Mouse (Mus musculus) right cerebral cortex, postnatal 36 days (tissue): ENCODE data around the gene Gpatch2.
A peak's percentile ranks its signal among the peaks of the same experiment; 100 is the strongest.

Experiments used
- DNase-seq, 2 experiments: peaks; one replicate each; pipeline ENCODE4 v3.0.0; 2022; ENCODE audit warnings: low spot score in 2 of 2, mixed read lengths in 1 of 2

The Gpatch2 gene

GRCm38 (mm10) chr1:187215181-187216116 lies at the start of gene Gpatch2, which contains the start of gene Spata17:
TSS of gene Gpatch2 (plus strand) at chr1:187215508.
TSS of gene Spata17 (minus strand) at chr1:187215465.
- DNase-seq = peak; percentile 55 to 63

- DNase-seq = no peak
These were observed 45.7 kb upstream of the Gpatch2 start for GRCm38 (mm10) chr1:187169646-187170045.

GRCm38 (mm10) chr1:187170361-187170760 lies 44.9 kb upstream of the Gpatch2 start:
- no peak for DNase-seq

- DNase-seq = no peak
These were observed 39.3 kb upstream of the Gpatch2 start for GRCm38 (mm10) chr1:187175991-187176390.

- DNase-seq = no peak
These were observed 36.8 kb upstream of the Gpatch2 start for GRCm38 (mm10) chr1:187178546-187178945.

GRCm38 (mm10) chr1:187205506-187205905 lies 9.8 kb upstream of the Gpatch2 start:
- no peak for DNase-seq

- no peak for DNase-seq
These were observed 5.8 kb upstream of the Gpatch2 start for GRCm38 (mm10) chr1:187209496-187209895.

- no peak for DNase-seq
These were observed 4.6 kb upstream of the Gpatch2 start for GRCm38 (mm10) chr1:187210736-187211135.

- DNase-seq = no peak
These were observed 1.5 kb downstream of the Gpatch2 start for GRCm38 (mm10) chr1:187216620-187217410.

- DNase-seq = no peak
These were observed 5.4 kb downstream of the Gpatch2 start for GRCm38 (mm10) chr1:187220756-187221155.

GRCm38 (mm10) chr1:187226328-187227025 lies 11.2 kb downstream of the Gpatch2 start:
- DNase-seq = no peak

- no peak for DNase-seq
These were observed 13.3 kb downstream of the Gpatch2 start for GRCm38 (mm10) chr1:187228414-187229146.

GRCm38 (mm10) chr1:187230255-187230654 lies 14.9 kb downstream of the Gpatch2 start:
- no peak for DNase-seq

- no peak for DNase-seq
These were observed 17.1 kb downstream of the Gpatch2 start for GRCm38 (mm10) chr1:187232196-187232955.

GRCm38 (mm10) chr1:187232996-187233615 lies 17.8 kb downstream of the Gpatch2 start:
- DNase-seq = no peak

- DNase-seq = no peak
These were observed 19.9 kb downstream of the Gpatch2 start for GRCm38 (mm10) chr1:187235161-187235560.

GRCm38 (mm10) chr1:187236296-187236695 lies 21.0 kb downstream of the Gpatch2 start:
- DNase-seq = no peak

- DNase-seq = no peak
These were observed 22.8 kb downstream of the Gpatch2 start for GRCm38 (mm10) chr1:187238061-187238460.

- DNase-seq = no peak
These were observed 25.0 kb downstream of the Gpatch2 start for GRCm38 (mm10) chr1:187240304-187240703.

- DNase-seq = no peak
These were observed 26.0 kb downstream of the Gpatch2 start for GRCm38 (mm10) chr1:187241329-187241728.
